Mouse (Mus musculus) heart, adult 11 months (tissue): Measurements from ENCODE around the gene Sos1.

ENCODE experiments used
- DNase-seq: peaks from one replicate; pipeline ENCODE4 v3.0.0; 2022

Sos1 gene

GRCm38 (mm10) chr17:80492811-80493210, 12.6 kb upstream of the Sos1 start:
- peak; percentile 61 for DNase-seq

DNA sequence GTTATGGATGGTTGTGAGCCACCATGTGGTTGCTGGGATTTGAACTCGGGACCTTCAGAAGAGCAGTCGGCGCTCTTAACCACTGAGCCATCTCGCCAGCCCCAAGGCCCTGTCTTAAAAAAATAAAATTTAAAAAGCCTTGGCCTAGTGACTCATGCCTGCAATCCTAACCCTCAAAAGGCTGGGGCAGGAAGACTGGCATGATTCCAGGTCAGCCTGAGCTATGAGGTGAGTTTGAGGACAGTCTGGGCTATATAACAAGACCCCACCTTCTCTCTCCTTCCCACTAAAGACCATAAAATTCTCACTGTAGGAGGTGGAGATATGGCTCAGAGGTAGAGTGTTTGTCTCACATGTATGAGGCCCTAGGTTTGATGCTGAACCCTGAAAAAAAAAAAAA, 12.0 kb upstream of the Sos1 start:
- peak; percentile 44 for DNase-seq

DNA sequence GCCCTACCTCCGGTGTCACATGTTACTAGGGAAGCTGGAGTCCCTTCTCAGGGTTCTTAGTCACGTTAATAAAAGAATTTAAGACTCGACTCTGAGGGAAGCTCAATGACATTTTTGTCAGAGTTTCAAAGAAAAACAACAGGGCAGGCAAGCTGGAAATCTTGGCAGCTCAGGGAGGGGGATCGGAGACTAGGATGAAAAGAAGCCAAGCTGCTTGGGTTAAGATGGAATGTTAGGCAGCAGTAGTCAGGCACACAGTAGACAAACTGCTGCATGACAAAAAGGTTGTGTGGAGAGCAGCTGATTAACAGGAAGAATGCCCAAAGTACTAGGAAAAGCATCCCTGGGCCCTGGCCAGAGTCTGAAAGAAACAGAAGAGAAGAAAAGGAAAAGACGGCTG, 9.9 kb upstream of the Sos1 start:
- no peak for DNase-seq

DNA sequence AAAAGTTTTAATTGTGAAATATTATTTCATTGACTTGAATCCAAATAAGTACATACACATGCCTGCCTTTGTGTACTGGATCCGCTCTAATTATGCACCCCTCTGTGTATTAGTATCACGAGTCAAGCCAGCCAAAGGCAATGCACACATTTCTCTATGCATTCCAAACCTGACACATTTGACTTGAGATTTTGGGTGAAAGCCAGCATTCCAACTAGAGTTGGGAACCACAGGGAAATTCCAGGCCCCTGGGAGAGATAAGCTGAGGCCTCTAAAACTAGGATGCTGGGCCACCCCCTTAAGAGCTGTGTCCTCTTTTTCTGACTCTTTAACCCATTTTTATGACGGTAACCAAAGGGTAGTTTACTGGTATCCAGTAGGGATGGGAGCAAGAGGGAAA, 8.7 kb upstream of the Sos1 start:
- DNase-seq: peak; percentile 10

- DNase-seq: no peak
These were observed 4.9 kb upstream of the Sos1 start for GRCm38 (mm10) chr17:80485160-80485559.

DNA sequence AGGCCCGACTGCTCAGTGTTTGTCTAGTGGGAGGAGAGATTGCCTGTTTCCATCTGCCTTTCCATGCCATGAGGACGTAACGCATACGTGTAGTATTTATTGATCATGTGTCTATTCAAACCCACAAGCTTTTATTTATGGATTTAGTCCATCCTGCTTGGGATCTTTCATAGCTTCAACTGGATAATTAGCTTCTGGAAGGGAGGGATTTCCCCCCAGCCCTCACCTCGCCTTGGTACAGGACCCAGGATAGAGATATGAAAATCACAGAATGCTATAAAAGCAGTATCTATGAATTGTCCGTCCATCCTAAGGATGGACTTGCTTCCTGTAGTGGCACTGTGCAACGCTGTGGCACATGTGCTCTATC, 587 bp upstream of the Sos1 start:
- peak; percentile 71 for DNase-seq

- DNase-seq: peak; percentile 97
These were observed 790 bp downstream of the Sos1 start for GRCm38 (mm10) chr17:80479295-80480030.

DNA sequence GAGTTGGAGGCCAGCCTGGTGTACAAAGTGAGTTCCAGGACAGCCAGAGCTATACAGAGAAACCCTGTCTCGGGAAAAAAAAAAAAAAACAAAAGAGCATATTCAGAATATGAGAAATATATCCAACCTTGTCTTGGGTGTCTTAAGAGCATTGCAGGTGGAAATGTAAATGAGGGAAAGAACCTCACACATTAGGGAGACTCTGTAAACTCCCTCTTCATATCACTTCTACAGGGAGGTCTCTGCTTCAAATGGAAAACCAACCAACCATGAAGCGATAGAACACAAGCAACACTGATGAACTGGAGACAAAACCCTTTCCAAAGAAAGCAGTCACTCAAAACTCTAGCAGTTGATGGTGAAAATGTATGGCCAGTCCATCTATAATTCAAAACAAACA, 2.6 kb downstream of the Sos1 start:
- no peak for DNase-seq

- DNase-seq: no peak
These were observed 3.8 kb downstream of the Sos1 start for GRCm38 (mm10) chr17:80476496-80476895.

DNA sequence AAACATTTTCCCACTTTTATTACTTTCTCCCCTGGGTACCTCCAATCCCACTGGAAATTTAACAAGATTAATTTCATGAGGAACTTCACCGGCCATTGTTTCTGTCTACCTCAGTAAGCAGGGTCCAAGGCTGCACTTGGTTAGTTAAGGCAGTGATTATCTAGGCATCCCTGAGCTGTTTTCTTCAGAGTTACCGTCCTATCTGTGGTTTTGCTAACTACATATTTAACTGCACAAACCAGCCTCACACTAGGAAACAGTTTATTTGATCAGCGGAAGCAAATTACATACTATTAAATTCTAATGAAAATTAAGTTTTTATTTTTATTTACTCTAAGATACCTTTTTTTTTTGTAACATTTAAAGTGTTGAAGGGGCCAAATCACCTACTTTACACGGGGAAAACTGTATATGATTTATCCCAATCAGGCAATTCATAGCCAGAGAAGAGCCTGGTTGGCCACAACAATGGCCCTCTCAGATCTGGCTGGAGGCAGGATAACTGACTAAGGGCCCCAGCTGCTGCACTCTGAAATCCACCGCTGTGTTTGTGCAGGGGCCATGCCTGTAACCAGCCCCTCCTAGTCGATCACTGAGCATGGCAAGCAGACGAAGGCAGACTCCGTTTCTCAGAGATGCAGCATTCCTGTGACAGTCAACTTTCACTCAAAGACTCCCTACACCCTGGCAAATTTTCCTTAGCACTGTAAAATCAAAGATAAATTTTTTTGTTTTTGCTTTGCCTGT, 9.0 kb downstream of the Sos1 start:
- DNase-seq: no peak

DNA sequence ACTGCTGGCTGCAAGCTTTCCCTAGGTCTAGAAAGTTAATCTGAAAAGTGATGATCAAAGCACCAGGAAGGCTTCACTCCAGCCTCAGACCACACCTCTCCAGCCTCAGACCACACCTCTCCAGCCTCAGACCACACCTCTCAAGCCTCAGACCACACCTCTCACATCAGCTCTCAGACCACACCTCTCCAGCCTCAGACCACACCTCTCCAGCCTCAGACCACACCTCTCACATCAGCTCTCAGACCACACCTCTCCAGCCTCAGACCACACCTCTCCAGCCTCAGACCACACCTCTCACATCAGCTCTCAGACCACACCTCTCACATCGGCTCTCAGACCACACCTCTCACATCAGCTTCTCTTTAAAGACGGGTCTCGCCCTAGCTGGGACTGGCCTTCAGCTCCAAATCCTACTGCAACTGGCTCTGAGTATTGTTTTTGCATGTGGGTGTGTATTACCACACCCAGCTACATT, 11.8 kb downstream of the Sos1 start:
- peak; percentile 94 for DNase-seq

- no peak for DNase-seq
These were observed 20.0 kb downstream of the Sos1 start for GRCm38 (mm10) chr17:80460258-80460657.

DNA sequence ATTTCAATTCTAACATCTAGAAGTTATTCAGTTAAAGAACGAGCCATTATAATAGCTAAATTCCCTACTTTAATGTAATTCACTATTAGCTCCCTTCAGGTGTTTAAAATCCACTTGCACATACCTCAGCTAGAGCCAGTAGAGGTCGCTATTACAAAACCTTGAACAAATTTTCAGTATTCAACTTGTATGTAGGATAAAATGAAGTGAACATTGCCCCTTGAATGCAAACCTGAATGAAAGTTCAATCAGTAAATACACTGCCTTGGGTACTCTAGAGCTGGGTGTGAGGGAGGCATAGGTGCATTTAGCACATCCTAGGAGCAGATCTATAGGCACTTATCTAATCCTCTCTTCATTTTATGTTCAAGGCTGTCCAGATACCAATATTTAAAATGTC, 24.6 kb downstream of the Sos1 start:
- DNase-seq: peak; percentile 70

DNA sequence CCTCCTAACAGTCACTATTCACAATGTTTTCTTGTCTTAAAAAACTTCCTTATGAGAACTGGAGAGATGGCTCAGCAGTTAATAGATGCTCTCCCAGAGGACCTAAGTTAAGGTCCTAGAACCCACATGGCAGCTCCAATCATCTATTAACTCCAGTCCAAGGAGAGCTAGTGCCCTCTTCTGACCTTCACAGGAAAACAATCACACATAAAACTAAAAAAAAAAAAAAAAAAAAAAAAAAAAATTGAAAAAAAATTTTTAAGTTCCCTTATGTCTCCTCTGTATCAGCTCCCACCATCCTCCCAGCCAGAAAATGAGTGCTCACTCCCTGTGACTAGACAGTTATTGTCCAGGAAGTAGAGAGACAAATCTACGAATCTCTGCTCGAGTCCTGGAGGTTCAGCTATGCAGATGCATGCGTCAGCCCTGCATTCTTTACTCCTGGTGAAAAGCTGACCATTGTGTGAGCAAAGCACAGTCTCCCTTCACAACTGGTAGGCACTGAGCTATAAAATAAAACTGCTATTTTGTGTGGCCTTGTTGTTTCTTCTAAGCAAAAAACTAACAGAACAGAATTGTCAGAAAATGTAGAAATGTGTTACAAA, 29.7 kb downstream of the Sos1 start:
- peak; percentile 59 for DNase-seq

DNA sequence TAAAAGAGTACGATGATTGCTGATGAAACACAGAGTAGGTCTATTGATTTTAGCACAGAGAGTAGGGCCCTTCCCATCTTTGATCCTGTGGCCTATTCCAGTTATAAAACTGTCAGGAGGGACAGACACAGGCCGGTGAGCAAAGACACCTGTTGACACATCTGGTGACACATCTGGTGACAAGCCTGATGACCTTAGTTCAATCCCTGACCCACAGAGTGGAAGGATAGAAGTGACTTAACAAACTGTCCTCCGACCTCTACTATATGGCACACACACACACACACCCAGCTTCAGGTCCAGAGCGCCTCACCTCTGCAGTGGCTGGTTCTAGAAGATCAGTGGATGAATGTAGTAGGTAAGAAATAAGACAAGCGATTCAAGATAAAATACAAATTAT, 33.8 kb downstream of the Sos1 start:
- DNase-seq: no peak

- DNase-seq: no peak
These were observed 34.8 kb downstream of the Sos1 start for GRCm38 (mm10) chr17:80445433-80445832.

DNA sequence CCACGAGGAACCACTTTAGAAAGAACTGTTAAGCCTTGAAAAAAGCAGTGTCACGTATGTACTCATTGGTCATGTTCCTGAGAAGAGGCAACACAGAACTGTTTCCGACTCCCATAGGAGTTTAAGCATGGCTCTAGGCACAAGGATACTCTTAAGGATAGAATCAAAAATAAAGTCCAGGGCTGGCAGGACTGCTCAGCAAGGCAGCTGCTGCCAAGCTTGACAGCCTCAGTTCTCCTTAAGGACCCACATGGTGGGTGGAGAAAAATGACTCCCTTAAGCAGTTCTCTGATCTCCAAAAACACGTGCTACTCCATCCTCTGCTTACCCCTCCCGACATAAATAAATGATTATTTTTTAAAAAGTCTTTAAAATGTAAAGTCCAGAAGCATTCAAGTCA, 44.6 kb downstream of the Sos1 start:
- no peak for DNase-seq

DNA sequence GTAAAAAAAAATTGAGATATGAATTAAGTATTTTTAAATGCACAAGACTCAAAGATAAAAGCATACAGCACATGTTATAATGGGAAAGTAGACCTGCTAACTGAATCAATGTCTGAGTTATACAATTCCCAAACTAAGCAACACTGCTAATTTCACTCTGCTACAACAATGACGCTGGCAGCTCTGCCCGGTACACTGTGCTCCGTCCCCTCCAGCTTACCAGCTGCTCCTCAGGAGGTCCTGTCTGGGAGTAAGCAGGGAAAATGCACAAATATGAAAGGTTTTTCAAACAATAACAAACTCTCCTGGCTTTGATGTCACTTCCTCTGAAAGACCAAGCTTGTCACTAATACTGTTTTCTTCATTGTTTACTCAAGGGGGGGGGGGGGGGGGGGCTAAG, 45.8 kb downstream of the Sos1 start:
- no peak for DNase-seq

- DNase-seq: no peak
These were observed 48.3 kb downstream of the Sos1 start for GRCm38 (mm10) chr17:80431997-80432396.

- DNase-seq: no peak
These were observed 52.3 kb downstream of the Sos1 start for GRCm38 (mm10) chr17:80427966-80428365.

- DNase-seq: peak; percentile 93
These were observed 53.4 kb downstream of the Sos1 start for GRCm38 (mm10) chr17:80426901-80427300.

- no peak for DNase-seq
These were observed 54.1 kb downstream of the Sos1 start for GRCm38 (mm10) chr17:80426171-80426570.

GRCm38 (mm10) chr17:80420998-80421397, 59.3 kb downstream of the Sos1 start:
- DNase-seq: no peak

- no peak for DNase-seq
These were observed 61.6 kb downstream of the Sos1 start for GRCm38 (mm10) chr17:80418572-80419210.
